Mouse (Mus musculus): ENCODE measurements at regions not wholly inside any gene's neighbourhood (a gene's known extent, or its start where the extent isn't known, plus 50 kb on each side); places are given as distances from the start of the nearest gene placed in this dataset.

GRCm38 (mm10) chr2:171867550-171867949, 175.7 kb downstream of the Cbln4 start:
- 89% methylated on average over 3 of the region's 3 CpGs for WGBS
- H3K9ac ChIP-seq (replicated peaks; ENCODE audit: low read depth, low read length): no peak overlapping the region
- H3K9me3 ChIP-seq (ENCODE audit: control insufficient read depth, low read depth, low read length): no peaks in the 10 kb centered on the region
- H3K4me3 ChIP-seq (ENCODE audit: low read depth, low read length): no peak overlapping the region
- H3K36me3 ChIP-seq (ENCODE audit: control insufficient read depth, insufficient read depth, low read length): no peaks in the 10 kb centered on the region
- no peaks in the 10 kb centered on the region for H3K4me1 ChIP-seq (ENCODE audit: control insufficient read depth, insufficient read depth, low read length)
- no peak for ATAC-seq (ENCODE audit: insufficient number of reproducible peaks, insufficient read depth, low FRiP score, low read depth)
- no peaks in the 10 kb centered on the region for H3K27me3 ChIP-seq (ENCODE audit: control insufficient read depth, insufficient read depth, low read length)
- no peak overlapping the region for H3K4me2 ChIP-seq (replicated peaks; ENCODE audit: low read depth, low read length)
- no peak overlapping the region for H3K27ac ChIP-seq (ENCODE audit: low read length)

GRCm38 (mm10) chr2:171864376-171864965, 178.8 kb downstream of the Cbln4 start:
- WGBS: 92% methylated on average over 8 of the region's 8 CpGs
- no peak for ATAC-seq (ENCODE audit: insufficient number of reproducible peaks, insufficient read depth, low FRiP score, low read depth)

GRCm38 (mm10) chr2:171862626-171863025, 180.6 kb downstream of the Cbln4 start:
- Histone ChIP-seq H3K27me3 (ENCODE audit: control insufficient read depth, insufficient read depth, low read length) (no peaks in the 10 kb centered on the region), H3K4me1 (ENCODE audit: control insufficient read depth, insufficient read depth, low read length) (no peaks in the 10 kb centered on the region), H3K4me2 (replicated peaks; ENCODE audit: low read depth, low read length) (no peak overlapping the region), H3K9me3 (ENCODE audit: control insufficient read depth, low read depth, low read length) (no peaks in the 10 kb centered on the region), H3K27ac (ENCODE audit: low read length) (no peak overlapping the region), H3K4me3 (ENCODE audit: low read depth, low read length) (no peak overlapping the region), H3K9ac (replicated peaks; ENCODE audit: low read depth, low read length) (no peak overlapping the region), H3K36me3 (ENCODE audit: control insufficient read depth, insufficient read depth, low read length) (no peaks in the 10 kb centered on the region)
- 92% methylated on average over 2 of the region's 2 CpGs for WGBS
- no peak for ATAC-seq (ENCODE audit: insufficient number of reproducible peaks, insufficient read depth, low FRiP score, low read depth)

More at GRCm38 (mm10) chr2:171864376-171864965, 178.8 kb downstream of the Cbln4 start:
- H3K9ac ChIP-seq (replicated peaks; ENCODE audit: low read depth, low read length): no peak overlapping the region
- H3K27ac ChIP-seq (ENCODE audit: low read length): no peak overlapping the region
- no peaks in the 10 kb centered on the region for H3K27me3 ChIP-seq (ENCODE audit: control insufficient read depth, insufficient read depth, low read length)
- no peaks in the 10 kb centered on the region for H3K9me3 ChIP-seq (ENCODE audit: control insufficient read depth, low read depth, low read length)
- no peaks in the 10 kb centered on the region for H3K36me3 ChIP-seq (ENCODE audit: control insufficient read depth, insufficient read depth, low read length)
- H3K4me1 ChIP-seq (ENCODE audit: control insufficient read depth, insufficient read depth, low read length): no peaks in the 10 kb centered on the region
- H3K4me3 ChIP-seq (ENCODE audit: low read depth, low read length): no peak overlapping the region
- no peak overlapping the region for H3K4me2 ChIP-seq (replicated peaks; ENCODE audit: low read depth, low read length)

GRCm38 (mm10) chr2:171858894-171859293, 184.4 kb downstream of the Cbln4 start:
- H3K4me1 ChIP-seq (ENCODE audit: control insufficient read depth, insufficient read depth, low read length): no peaks in the 10 kb centered on the region
- H3K27ac ChIP-seq (ENCODE audit: low read length): no peak overlapping the region
- no peak overlapping the region for H3K4me2 ChIP-seq (replicated peaks; ENCODE audit: low read depth, low read length)
- H3K4me3 ChIP-seq (ENCODE audit: low read depth, low read length): no peak overlapping the region
- no peaks in the 10 kb centered on the region for H3K9me3 ChIP-seq (ENCODE audit: control insufficient read depth, low read depth, low read length)
- H3K9ac ChIP-seq (replicated peaks; ENCODE audit: low read depth, low read length): no peak overlapping the region
- H3K27me3 ChIP-seq (ENCODE audit: control insufficient read depth, insufficient read depth, low read length): no peaks in the 10 kb centered on the region
- H3K36me3 ChIP-seq (ENCODE audit: control insufficient read depth, insufficient read depth, low read length): no peaks in the 10 kb centered on the region
- no peak for ATAC-seq (ENCODE audit: insufficient number of reproducible peaks, insufficient read depth, low FRiP score, low read depth)
- WGBS: 71% methylated on average over 5 of the region's 5 CpGs

- H3K4me3 ChIP-seq (ENCODE audit: low read depth, low read length): no peak overlapping the region
- ATAC-seq (ENCODE audit: insufficient number of reproducible peaks, insufficient read depth, low FRiP score, low read depth): no peak
- 83% methylated on average over 8 of the region's 8 CpGs for WGBS
Observed at GRCm38 (mm10) chr2:171856491-171856890, 186.8 kb downstream of the Cbln4 start.

GRCm38 (mm10) chr2:171846826-171847492, 196.3 kb downstream of the Cbln4 start:
- Histone ChIP-seq H3K27me3 (ENCODE audit: control insufficient read depth, insufficient read depth, low read length) (no peaks in the 10 kb centered on the region), H3K36me3 (ENCODE audit: control insufficient read depth, insufficient read depth, low read length) (no peaks in the 10 kb centered on the region), H3K9me3 (ENCODE audit: control insufficient read depth, low read depth, low read length) (no peaks in the 10 kb centered on the region), H3K4me3 (ENCODE audit: low read depth, low read length) (no peak overlapping the region), H3K4me2 (replicated peaks; ENCODE audit: low read depth, low read length) (no peak overlapping the region), H3K9ac (replicated peaks; ENCODE audit: low read depth, low read length) (no peak overlapping the region), H3K27ac (ENCODE audit: low read length) (no peak overlapping the region), H3K4me1 (ENCODE audit: control insufficient read depth, insufficient read depth, low read length) (no peaks in the 10 kb centered on the region)
- WGBS: 34% methylated on average over 4 of the region's 4 CpGs
- ATAC-seq (ENCODE audit: insufficient number of reproducible peaks, insufficient read depth, low FRiP score, low read depth): no peak

More at GRCm38 (mm10) chr2:171856491-171856890, 186.8 kb downstream of the Cbln4 start:
- no peaks in the 10 kb centered on the region for H3K27me3 ChIP-seq (ENCODE audit: control insufficient read depth, insufficient read depth, low read length)
- H3K9me3 ChIP-seq (ENCODE audit: control insufficient read depth, low read depth, low read length): no peaks in the 10 kb centered on the region
- H3K4me2 ChIP-seq (replicated peaks; ENCODE audit: low read depth, low read length): no peak overlapping the region
- no peak overlapping the region for H3K9ac ChIP-seq (replicated peaks; ENCODE audit: low read depth, low read length)
- H3K36me3 ChIP-seq (ENCODE audit: control insufficient read depth, insufficient read depth, low read length): no peaks in the 10 kb centered on the region
- no peaks in the 10 kb centered on the region for H3K4me1 ChIP-seq (ENCODE audit: control insufficient read depth, insufficient read depth, low read length)
- no peak overlapping the region for H3K27ac ChIP-seq (ENCODE audit: low read length)

- Histone ChIP-seq H3K36me3 (ENCODE audit: control insufficient read depth, insufficient read depth, low read length) (no peaks in the 10 kb centered on the region), H3K4me1 (ENCODE audit: control insufficient read depth, insufficient read depth, low read length) (0 out of 2 replicates have a peak, but pooled peaks cover 3% of the 10 kb centered on the region), H3K4me2 (replicated peaks; ENCODE audit: low read depth, low read length) (no peak overlapping the region), H3K27me3 (ENCODE audit: control insufficient read depth, insufficient read depth, low read length) (no peaks in the 10 kb centered on the region), H3K9ac (replicated peaks; ENCODE audit: low read depth, low read length) (no peak overlapping the region), H3K27ac (ENCODE audit: low read length) (no peak overlapping the region), H3K9me3 (ENCODE audit: control insufficient read depth, low read depth, low read length) (no peaks in the 10 kb centered on the region), H3K4me3 (ENCODE audit: low read depth, low read length) (no peak overlapping the region)
- ATAC-seq (ENCODE audit: insufficient number of reproducible peaks, insufficient read depth, low FRiP score, low read depth): no peak
- WGBS: 42% methylated on average over 14 of the region's 14 CpGs
Observed at GRCm38 (mm10) chr2:171840058-171840713, 203.1 kb downstream of the Cbln4 start.

- Histone ChIP-seq H3K4me3 (ENCODE audit: low read depth, low read length) (no peak overlapping the region), H3K27me3 (ENCODE audit: control insufficient read depth, insufficient read depth, low read length) (no peaks in the 10 kb centered on the region), H3K4me1 (ENCODE audit: control insufficient read depth, insufficient read depth, low read length) (0 out of 2 replicates have a peak, but pooled peaks cover 2% of the 10 kb centered on the region), H3K4me2 (replicated peaks; ENCODE audit: low read depth, low read length) (no peak overlapping the region), H3K9me3 (ENCODE audit: control insufficient read depth, low read depth, low read length) (no peaks in the 10 kb centered on the region), H3K27ac (ENCODE audit: low read length) (no peak overlapping the region), H3K9ac (replicated peaks; ENCODE audit: low read depth, low read length) (no peak overlapping the region), H3K36me3 (ENCODE audit: control insufficient read depth, insufficient read depth, low read length) (no peaks in the 10 kb centered on the region)
- 76% methylated on average over 6 of the region's 6 CpGs for WGBS
- no peak for ATAC-seq (ENCODE audit: insufficient number of reproducible peaks, insufficient read depth, low FRiP score, low read depth)
Observed at GRCm38 (mm10) chr2:171822156-171822555, 221.1 kb downstream of the Cbln4 start.

Data from stomach, embryonic 14.5 days (tissue).